Mouse (Mus musculus): ENCODE measurements at regions not wholly inside any gene's neighbourhood (a gene's known extent, or its start where the extent isn't known, plus 50 kb on each side); places are given as distances from the start of the nearest gene placed in this dataset.
A peak's percentile ranks its signal among the peaks of the same experiment; 100 is the strongest.

DNA sequence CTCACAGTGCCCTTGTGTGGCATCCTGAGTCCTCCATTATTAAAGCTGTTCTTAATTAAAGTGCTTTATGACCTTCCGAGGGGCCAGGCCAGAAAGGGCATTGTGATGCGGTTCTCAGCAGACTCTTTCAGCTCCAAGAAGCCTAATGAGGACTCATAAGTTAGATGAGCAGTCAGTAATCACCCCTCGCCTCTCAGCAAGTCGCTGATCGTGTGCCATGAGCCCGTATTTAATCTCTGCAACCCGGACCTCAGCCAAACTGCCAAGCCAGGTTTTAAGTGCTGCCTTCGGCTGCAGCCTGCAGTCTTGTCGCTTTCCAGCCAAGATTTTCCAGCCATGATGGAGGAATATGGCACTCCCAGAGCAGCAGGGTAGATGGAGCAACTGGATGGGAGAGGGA is 56.1 kb upstream of the Rbfox1 start:
- peak; percentile 89 to 94 for DNase-seq

GRCm38 (mm10) chr16:5823316-5823715 is 61.8 kb upstream of the Rbfox1 start:
- DNase-seq: peak; percentile 31 to 44

DNA sequence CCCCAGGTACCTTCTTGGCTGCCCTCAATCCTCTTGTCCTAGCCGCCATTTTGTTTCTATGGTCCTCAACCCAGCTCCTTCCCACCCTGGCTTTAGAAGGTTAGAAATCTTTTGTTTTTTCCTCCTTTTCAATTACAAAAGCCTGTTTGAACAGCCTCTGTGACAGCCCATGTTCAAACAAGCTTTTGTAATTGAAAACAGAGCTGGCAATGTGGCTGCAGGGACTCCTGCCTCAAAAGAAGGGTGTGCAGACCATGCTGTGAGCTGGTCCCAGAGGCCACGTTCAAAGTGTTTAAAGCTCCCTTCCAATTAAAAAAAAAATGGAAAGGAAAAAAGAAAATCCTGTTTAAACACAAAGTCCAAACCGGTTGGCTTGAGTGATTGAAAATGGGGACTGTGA is 68.0 kb upstream of the Rbfox1 start:
- no peak for DNase-seq

GRCm38 (mm10) chr16:5812245-5812820 is 72.8 kb upstream of the Rbfox1 start:
- no peak for DNase-seq

GRCm38 (mm10) chr16:5811654-5811992 is 73.5 kb upstream of the Rbfox1 start:
- peak; percentile 20 to 47 for DNase-seq

DNA sequence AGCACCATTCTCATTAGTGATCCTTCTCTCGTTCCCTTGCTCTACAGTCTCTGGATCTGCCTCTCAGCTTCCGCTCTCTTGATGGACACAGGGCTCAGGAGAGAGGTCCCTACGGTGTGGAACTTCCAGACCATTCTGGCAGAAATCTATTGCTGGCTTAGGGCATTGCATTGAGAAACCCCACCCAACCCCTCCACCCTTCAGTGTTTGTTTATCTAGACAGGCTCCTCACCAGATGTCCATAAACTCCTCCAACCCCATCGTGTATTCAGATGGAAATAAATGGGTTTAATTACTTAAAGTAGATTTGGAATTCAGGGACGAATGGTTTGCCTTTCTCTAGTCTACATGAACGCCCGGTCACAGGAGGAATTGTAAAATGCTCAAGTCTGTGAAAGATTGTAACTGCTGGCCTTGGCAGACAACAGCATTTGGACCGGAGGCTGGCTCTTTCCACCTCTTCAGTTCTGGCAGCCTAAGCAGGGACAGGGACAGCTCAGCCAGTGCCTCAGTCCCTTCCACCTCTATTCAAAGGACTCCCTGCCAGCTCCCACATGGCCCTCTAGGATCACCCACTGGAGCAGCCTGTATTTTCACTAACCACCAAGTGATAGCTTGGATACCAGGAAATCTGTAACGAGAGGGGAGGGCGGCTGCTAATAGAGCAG is 74.0 kb upstream of the Rbfox1 start:
- peak; percentile 67 to 81 for DNase-seq

GRCm38 (mm10) chr16:5798188-5798587 is 87.0 kb upstream of the Rbfox1 start:
- peak; percentile 81 to 88 for DNase-seq

- no peak for DNase-seq
Observed at GRCm38 (mm10) chr16:5792216-5792615, 92.9 kb upstream of the Rbfox1 start.

- DNase-seq: peak; percentile 79 to 80
Observed at GRCm38 (mm10) chr16:5790161-5790560, 95.0 kb upstream of the Rbfox1 start.

GRCm38 (mm10) chr16:5787206-5787605 is 97.9 kb upstream of the Rbfox1 start:
- DNase-seq: no peak

DNA sequence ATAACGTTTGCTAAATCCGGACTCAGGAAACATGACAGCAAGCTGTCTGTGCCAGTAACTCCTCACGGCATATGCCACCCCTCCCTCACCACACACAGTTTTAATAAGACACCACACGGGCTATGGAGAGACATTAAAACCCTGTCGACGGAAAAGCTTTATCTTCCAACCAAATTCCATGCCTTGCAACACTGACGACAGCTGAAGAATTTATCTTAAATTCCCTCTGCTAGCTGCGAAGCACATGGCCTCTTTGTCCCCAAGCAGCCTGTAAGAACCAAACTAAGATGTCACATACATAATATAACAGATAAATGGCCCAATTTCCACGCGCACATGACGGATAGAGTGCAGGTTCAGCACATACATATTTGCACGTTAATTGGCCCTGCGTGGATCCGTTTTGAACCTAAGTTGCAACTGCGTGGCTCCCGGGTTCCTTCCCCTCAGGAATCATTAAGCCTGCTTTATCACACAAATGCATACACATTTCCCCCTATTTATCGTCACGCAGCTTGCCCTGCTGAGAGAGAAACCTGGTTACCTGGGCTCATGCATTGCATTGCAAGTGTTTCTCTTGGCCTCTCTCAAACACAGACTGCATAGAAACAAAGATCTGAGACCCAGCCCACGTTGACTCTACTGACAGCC is 118.3 kb upstream of the Rbfox1 start:
- peak in 1 of 2 experiments; percentile 12 for DNase-seq

DNA sequence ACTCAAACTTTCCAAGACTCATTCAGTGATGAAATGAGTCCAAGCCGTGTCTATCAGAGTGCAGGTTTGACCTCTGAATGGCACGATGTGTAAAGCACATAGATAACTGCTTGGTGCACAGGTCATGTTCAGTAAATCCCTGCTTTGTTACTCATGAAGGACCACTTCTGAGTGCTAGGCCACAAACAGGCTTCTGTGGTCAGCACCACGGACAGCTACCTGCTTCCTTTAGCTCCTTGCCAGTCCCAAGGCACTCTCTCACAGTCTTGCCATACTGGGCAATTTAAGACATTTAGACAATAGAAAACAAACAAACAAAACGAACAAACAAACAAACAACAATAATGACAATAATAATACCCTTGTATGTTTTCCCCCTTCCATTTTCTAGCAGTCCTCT is 120.0 kb upstream of the Rbfox1 start:
- peak in 1 of 2 experiments; percentile 19 for DNase-seq

DNA sequence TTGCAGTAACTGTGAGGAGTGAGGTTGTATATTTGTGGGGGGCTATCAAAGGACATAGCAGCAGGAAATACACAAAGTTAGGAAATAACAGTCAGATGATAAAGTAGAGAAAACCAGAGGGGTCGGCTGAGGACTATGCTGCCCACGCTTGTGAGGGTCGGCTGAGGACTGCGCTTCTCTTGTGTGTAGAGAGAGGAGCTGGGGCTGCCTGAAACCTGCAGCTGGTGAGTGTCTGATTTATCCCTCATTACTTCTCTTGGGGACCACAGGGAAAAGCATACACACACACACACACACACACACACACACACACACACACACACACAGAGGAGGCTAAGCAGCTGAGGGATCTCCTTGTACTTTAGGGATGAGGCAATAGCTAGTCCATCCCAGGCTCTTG is 124.3 kb upstream of the Rbfox1 start:
- no peak for DNase-seq

DNA sequence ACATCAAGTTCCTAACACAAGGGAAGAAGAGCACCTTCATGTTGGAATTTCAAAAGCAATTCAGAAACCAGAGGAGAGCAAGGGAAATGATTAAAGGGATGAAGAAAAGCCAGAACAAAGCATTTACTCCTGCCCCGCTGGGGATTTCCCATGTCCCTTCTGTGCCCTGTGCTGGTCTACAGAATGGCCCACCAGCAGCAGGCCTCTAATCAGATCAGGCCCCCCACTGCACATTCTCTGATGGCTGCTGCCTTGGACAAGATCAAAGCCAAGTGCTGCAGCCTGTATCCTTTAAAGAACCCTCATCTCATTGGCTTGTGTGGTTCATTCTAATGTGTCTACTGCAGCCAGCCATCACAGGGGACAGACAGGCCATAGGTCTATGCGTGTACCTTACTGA is 126.1 kb upstream of the Rbfox1 start:
- DNase-seq: no peak

DNA sequence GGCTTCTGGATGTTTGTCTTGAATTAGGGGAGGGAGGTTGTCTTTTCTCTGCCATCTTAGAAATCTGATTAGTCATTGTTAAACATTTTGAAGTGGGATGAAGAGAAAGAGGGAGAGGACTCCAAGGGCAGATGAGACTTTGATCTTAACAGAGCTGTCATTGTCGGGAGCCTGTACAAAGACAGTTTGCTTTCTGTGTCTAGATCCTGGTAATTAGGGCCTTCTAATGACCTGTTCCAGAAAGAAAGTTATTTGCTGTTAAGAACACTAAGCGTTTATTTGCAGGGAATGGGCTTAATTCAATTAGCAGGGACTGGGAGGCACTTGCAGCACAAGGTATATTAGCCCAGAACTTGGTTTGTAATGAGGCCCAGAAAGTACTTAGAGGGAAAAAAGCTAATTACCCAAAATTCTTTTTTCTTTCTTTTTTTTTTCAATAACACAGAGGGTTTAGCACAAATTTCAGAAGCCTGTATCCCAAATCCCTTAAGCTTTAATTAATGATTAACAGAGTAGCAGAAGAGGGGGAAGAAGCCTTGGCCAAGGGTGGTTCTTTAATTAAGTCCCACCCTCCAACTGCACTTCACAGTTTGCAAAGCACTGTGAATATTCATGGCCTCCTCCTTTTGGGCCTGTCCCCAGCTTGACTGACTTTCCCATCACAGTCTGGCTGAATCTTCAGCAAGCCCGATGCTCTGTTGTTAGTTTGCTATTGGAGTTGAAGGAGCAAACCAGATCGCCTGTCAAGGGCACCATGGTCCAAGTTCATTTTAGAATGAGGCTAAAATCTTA is 142.2 kb upstream of the Rbfox1 start:
- no peak for DNase-seq

DNA sequence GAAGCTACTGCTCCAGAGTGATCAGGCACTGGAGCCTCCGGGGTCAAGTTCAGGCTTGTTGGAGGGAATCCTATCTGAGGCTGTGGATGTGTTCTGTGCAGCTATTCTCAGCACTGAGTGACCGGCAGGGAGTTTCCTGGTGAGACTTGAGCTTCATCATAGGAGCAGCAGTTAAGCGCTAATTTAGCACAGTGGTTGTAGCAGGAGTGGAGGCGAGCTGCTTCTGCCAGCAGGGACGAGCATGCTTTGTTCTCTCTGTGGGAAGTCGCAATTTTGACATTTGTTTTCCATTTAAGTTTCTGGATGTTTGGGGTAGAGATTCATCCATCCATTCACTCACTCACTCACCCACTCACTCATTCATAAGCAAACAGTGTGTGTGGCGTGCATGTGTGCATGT is 144.4 kb upstream of the Rbfox1 start:
- no peak for DNase-seq

DNA sequence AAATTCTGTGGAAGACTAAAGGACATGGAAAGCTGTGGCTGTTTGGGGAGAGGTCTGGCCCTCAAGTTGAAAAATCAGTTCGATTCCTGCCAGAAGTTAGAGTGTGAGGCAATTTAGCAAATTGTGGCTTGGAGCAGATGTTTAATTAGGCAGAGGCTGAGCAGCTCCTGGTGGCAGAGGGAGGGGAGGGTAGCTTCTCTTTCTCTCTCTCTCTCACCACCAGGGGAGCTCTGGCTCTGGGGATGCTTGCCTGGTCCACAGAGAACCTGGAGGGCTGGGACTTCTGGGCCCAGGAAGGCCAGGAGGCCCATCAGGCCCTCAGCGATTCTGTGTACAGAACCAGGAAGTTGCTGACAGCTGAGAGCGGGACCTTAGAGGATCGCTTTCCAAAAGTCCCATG is 151.5 kb upstream of the Rbfox1 start:
- no peak for DNase-seq

DNA sequence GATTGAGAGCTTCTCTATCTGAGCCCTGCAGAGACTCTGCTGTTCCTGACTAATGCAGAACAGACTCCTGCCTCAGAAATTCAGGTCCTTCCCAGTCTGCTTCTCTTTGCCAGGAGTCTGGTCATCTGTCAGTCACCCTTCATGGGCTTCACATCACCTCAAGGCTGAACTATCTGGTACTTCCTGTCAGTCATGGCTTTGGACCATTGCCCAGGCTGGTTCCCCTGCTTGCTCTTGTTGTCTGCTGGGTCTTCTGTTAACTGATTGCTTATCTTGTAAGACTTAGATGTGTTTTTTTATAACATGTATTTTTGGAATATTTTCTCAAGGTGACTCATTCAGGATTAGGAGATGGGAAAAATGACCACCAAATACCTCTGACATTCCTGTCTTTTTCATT is 162.6 kb upstream of the Rbfox1 start:
- DNase-seq: peak; percentile 53 to 55

GRCm38 (mm10) chr16:5713476-5713875 is 171.7 kb upstream of the Rbfox1 start:
- DNase-seq: peak; percentile 63 to 64

DNA sequence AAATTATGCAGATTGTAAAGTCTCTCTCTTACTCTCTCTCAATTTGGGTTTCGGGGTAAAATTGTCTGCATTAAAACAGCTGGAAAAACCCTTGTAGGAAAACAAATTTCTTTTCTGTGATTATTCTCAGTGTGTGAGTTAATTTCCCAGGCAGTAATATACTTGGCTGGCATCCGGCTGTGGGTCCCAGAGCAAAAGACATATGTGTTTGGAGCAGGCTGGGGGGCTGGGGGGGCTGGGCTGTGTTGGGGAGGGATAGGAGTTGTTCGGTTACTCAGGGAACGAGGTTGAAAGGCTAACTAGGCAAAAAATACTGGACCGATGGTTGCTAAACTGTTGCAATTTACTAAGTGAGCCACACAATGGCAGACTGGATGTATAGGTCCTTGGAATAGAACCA is 175.3 kb upstream of the Rbfox1 start:
- no peak for DNase-seq

DNA sequence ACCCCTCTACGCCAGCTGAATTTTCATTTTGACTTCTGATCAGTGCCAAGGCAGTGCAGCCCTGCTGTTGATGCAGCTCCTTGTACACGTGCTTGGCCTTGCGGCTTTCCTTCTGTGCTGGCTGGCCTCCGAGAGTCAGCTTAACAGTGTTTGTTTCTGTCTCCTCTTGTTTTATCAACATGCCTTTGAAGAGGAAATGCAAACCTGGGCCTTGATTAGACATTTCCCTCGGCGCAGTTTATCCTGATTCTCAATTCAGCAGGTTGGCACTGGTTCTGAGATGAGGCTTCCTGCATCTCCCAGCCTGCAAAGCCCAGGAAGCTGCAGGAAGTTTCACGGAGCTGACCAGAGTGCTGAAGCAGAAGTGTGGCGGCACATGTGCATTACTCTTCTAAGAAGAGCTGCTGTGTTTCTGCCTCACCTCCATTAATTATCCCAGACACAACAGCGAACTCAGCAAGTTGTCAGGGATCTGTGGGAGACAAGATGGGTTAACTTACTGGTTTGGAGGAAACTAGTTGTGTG is 184.4 kb upstream of the Rbfox1 start:
- peak in 1 of 2 experiments; percentile 28 for DNase-seq

DNA sequence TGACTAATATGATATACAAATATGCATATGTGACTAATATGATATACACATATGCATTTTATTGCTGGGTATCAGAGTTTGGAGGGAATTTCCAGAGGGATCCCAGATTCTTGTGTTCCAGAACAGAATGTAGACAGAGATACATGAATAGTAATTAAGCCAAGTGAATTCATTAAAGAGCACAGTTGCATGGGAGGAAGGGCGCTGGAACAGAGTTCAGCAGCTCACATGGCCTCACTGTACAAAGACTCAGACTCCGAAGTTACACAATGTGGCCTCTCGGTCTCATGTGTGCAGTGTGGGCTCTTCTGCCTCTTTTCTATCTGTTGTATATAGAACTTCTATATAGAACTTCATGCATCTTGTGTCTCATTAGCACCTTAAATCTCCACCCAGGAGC is 196.8 kb upstream of the Rbfox1 start:
- DNase-seq: no peak

DNA sequence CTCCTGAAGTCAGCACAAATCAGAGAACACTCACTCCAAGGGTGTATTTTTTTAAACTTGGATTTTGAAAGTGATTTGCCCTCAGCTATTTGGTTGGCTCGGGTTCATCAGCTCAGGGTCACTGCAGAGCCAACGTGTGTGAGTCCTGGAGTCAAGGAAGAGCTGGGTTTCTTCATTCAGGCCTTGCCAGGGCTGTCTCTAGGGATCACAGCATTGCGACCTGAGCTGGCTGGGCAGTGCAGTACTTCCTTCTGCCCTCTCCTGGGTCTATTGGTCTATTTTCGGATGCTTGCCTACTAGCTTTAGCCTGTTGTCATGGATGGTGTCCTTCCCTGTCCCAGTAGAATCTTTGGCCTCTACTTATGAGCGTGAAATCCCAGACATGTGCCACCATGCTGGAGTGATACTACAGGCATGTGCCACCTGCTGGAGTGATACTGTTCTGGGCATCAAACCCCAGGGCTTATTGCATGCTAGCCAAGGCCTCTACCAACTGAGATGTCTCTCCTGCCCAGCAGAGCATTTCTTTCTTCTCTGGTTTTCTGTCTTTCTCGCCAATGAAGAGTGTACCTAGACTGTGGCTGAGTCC is 211.7 kb upstream of the Rbfox1 start:
- DNase-seq: peak; percentile 30 to 42

Data from cerebellum, postnatal 10 days (tissue).